Mouse (Mus musculus) gonadal fat pad, adult 2 months (tissue): Measurements from ENCODE around the gene Vsx2. TPM values are rescaled to one million over a fixed set of nuclear protein-coding genes. Genes with fewer than 3 reads are reported as not detected.

Source experiments
- polyA plus RNA-seq: library from polyadenylated mRNA; depleted of rRNA; stranded (reverse); fragments of >200 nt; gene quantifications from 2 replicates; pipeline ENCODE4 v1.2.3, GENCODE M21; 2012; rRNA removed

The Vsx2 gene
- polyA plus RNA-seq, 1 experiment: not detected

Other genes starting within 250 kb of the Vsx2 start
- gene Coq6, start 208.1 kb upstream of the Vsx2 start, polyA plus RNA-seq: 37.0 and 48.9 TPM in 2 replicates
- 1.2 and 1.3 TPM in 2 replicates for gene Fam161b, start 207.9 kb upstream of the Vsx2 start, polyA plus RNA-seq
- gene Entpd5, start 160.7 kb upstream of the Vsx2 start, polyA plus RNA-seq: 13.7 and 14.6 TPM in 2 replicates
- 0.47 and 0.51 TPM in 2 replicates for gene Bbof1, start 160.7 kb upstream of the Vsx2 start, polyA plus RNA-seq
- gene Rnf113a2, start 152.6 kb upstream of the Vsx2 start, polyA plus RNA-seq: 7.6 and 10.6 TPM in 2 replicates
- gene Aldh6a1, start 118.8 kb upstream of the Vsx2 start, polyA plus RNA-seq: 158 and 164 TPM in 2 replicates
- 14.3 and 24.5 TPM in 2 replicates for gene Lin52, start 118.3 kb upstream of the Vsx2 start, polyA plus RNA-seq
- gene Abcd4, start 47.7 kb downstream of the Vsx2 start, polyA plus RNA-seq: 14.9 and 19.3 TPM in 2 replicates
- not detected in 2 replicates for gene Vrtn, start 71.3 kb downstream of the Vsx2 start, polyA plus RNA-seq
- gene Syndig1l, start 129.1 kb downstream of the Vsx2 start, polyA plus RNA-seq: 0.05 and 0.06 TPM in 2 replicates
- gene Npc2, start 203.4 kb downstream of the Vsx2 start, polyA plus RNA-seq: 1,124 and 1,189 TPM in 2 replicates
- gene Isca2, start 203.5 kb downstream of the Vsx2 start, polyA plus RNA-seq: 82.4 and 118 TPM in 2 replicates